25 mouse cellular contexts compared by ENCODE assay signal in genomic region chrX:95441290-95441689, GRCm38 (mm10). TPM values are rescaled to one million over a fixed set of nuclear protein-coding genes. Genes with fewer than 3 reads are reported as not detected.
DNase-seq lines count a peak whose midpoint lies in the region; ATAC-seq and TF ChIP-seq lines count a peak whose summit lies in the region.
"Had no signal": no experiment of that assay in that cellular context is flagged by ENCODE, and none has a peak within 500 bp of the region (broad histone marks: within the 10 kb centered on the region; RNA-seq: fewer than 3 reads in every experiment).

No protein-coding gene starts in this region.

- no peak for TF ChIP-seq CTCF in kidney, postnatal 0 days (IDR thresholded peaks at IDR 0.05; ENCODE audit: low read depth)
- no peak for TF ChIP-seq CTCF in cerebellum, adult 2 months (IDR thresholded peaks at IDR 0.05; ENCODE audit: borderline replicate concordance, insufficient read depth, low read depth, low read length)

- no peak overlapping the region for H3K4me3 ChIP-seq in kidney, postnatal 0 days (replicated peaks; ENCODE audit: low read depth, low read length)
- no peak overlapping the region for H3K4me3 ChIP-seq in cerebellum, adult 2 months (replicated peaks; ENCODE audit: insufficient read depth, low read depth, low read length)
- H3K4me3 ChIP-seq: embryonic facial prominence, embryonic 15.5 days; gastrocnemius, adult 2 months; hindbrain, embryonic 12.5 days; kidney, embryonic 15.5 days; limb, embryonic 15.5 days had no signal

- no peaks in the 10 kb centered on the region for H3K27me3 ChIP-seq in kidney, postnatal 0 days (ENCODE audit: insufficient read depth, low read length)
- no peaks in the 10 kb centered on the region for H3K27me3 ChIP-seq in cerebellum, adult 2 months (ENCODE audit: control insufficient read depth, insufficient read depth, low read length)
- H3K27me3 ChIP-seq: embryonic facial prominence, embryonic 15.5 days; hindbrain, embryonic 12.5 days had no signal

- no peak overlapping the region for H3K27ac ChIP-seq in kidney, postnatal 0 days
- no peak overlapping the region for H3K27ac ChIP-seq in cerebellum, adult 2 months (ENCODE audit: insufficient read depth, low read length)
- H3K27ac ChIP-seq: embryonic facial prominence, embryonic 15.5 days; gastrocnemius, adult 2 months; hindbrain, embryonic 12.5 days; kidney, embryonic 15.5 days; limb, embryonic 15.5 days; liver, embryonic 14.5 days; macrophage had no signal

- H3K4me1 ChIP-seq in kidney, postnatal 0 days (replicated peaks; ENCODE audit: insufficient read depth, low read length), result no peaks in the 10 kb centered on the region
- no peaks in the 10 kb centered on the region for H3K4me1 ChIP-seq in cerebellum, adult 2 months (ENCODE audit: control insufficient read depth, insufficient read depth, low read length)

- no peak for ATAC-seq in kidney, postnatal 0 days (replicated peaks; ENCODE audit: low FRiP score, low read depth)
- ATAC-seq: activated CD4-positive, CD25-positive, alpha-beta regulatory T cell, adult 4 months; forebrain, embryonic 14.5 days had no signal

- no peak for TF ChIP-seq POLR2A in cerebellum, adult 2 months (IDR thresholded peaks at IDR 0.05; ENCODE audit: borderline replicate concordance, insufficient read depth, low read length)

- H3K9ac ChIP-seq in kidney, postnatal 0 days (ENCODE audit: low read depth, low read length), result no peak overlapping the region
- H3K9ac ChIP-seq: embryonic facial prominence, embryonic 15.5 days; hindbrain, embryonic 12.5 days; kidney, embryonic 15.5 days; limb, embryonic 15.5 days; liver, embryonic 14.5 days; lung, embryonic 14.5 days had no signal

- peak; percentile 4 for DNase-seq in kidney, postnatal 0 days (ENCODE audit: low spot score)
- no peak for DNase-seq in kidney, postnatal 25 days
- DNase-seq in thymus, postnatal 0 days (ENCODE audit: low spot score), result peak; percentile 4
- no peak for DNase-seq in thymus, postnatal 10 days (ENCODE audit: low spot score in 2 of 2)
- DNase-seq in adipocyte (ENCODE audit: low spot score), result peak; percentile 26
- DNase-seq in cerebellum, adult 2 months, result no peak
- no peak for DNase-seq in layer of hippocampus, postnatal 14 days (ENCODE audit: low spot score in 2 of 2)
- DNase-seq: adrenal gland, postnatal 14 days; cerebellum, adult 9-10 months; gastrocnemius, adult 2 months; heart, postnatal 14 days; kidney, adult 11 months; left cerebral cortex, postnatal 4 days; lung, embryonic 14.5 days; thymus, postnatal 14 days had no signal

- H3K4me2 ChIP-seq in kidney, postnatal 0 days (ENCODE audit: low read length), result no peak overlapping the region
- H3K4me2 ChIP-seq: embryonic facial prominence, embryonic 15.5 days; hindbrain, embryonic 12.5 days; kidney, embryonic 15.5 days; limb, embryonic 15.5 days; midbrain, embryonic 11.5 days had no signal

- no peaks in the 10 kb centered on the region for H3K9me3 ChIP-seq in kidney, postnatal 0 days (replicated peaks; ENCODE audit: low read length)
- H3K9me3 ChIP-seq: embryonic facial prominence, embryonic 15.5 days; G1E; hindbrain, embryonic 12.5 days; kidney, embryonic 15.5 days; limb, embryonic 15.5 days had no signal

- no peaks in the 10 kb centered on the region for H3K36me3 ChIP-seq in kidney, postnatal 0 days (ENCODE audit: insufficient read depth, low read length)
- H3K36me3 ChIP-seq: embryonic facial prominence, embryonic 15.5 days; hindbrain, embryonic 12.5 days; kidney, embryonic 15.5 days; limb, embryonic 15.5 days had no signal

RNA-seq across cellular contexts. Expression of gene Amer1, which starts 3.4 kb away (rescaled TPM):
- 6.1 and 6.7 TPM in 2 replicates for polyA plus RNA-seq in kidney, postnatal 0 days (2015; fragmentation: Nextera tagmentation; extraction: Ambion mirVana)
- polyA plus RNA-seq in thymus, postnatal 0 days (2015; fragmentation: Nextera tagmentation; extraction: Ambion mirVana), result 4.2 and 5.4 TPM in 2 replicates
- 6.2 and 6.6 TPM in 2 replicates for polyA plus RNA-seq in cerebellum, adult 2 months (2012; rRNA removed)
- total RNA-seq in layer of hippocampus, postnatal 14 days (2021), result 10 to 100 TPM in 1 of 2 experiments, 1 to 10 TPM in 1; 9.4 to 10.3 TPM

Comparison
In these comparisons a context has a peak if more than half of its experiments do, and no peak if none do; other contexts are left out.
1. DNase-seq: peak in kidney, postnatal 0 days (single experiment), thymus, postnatal 0 days (single experiment) and adipocyte (single experiment); none in kidney, postnatal 25 days (0 of 2), thymus, postnatal 10 days (0 of 2), cerebellum, adult 2 months (0 of 2) and layer of hippocampus, postnatal 14 days (0 of 2).